Mouse (Mus musculus) naive thymus-derived CD4-positive, alpha-beta T cell, adult 2 months (primary cell): ENCODE results near the gene Plpp2.

Experiments used
- DNase-seq: peaks from one replicate; pipeline ENCODE4 v3.0.0-alpha.2; 2011; ENCODE audit warnings: low read depth

The Plpp2 gene

GRCm38 (mm10) chr10:79548971-79549723, 15.6 kb upstream of the Plpp2 start:
- DNase-seq, result no peak

- DNase-seq, result no peak
Measured at GRCm38 (mm10) chr10:79548546-79548945, 14.9 kb upstream of the Plpp2 start.

GRCm38 (mm10) chr10:79547148-79547675, 13.6 kb upstream of the Plpp2 start:
- no peak for DNase-seq

- no peak for DNase-seq
Measured at GRCm38 (mm10) chr10:79546483-79546882, 12.9 kb upstream of the Plpp2 start.

- no peak for DNase-seq
Measured at GRCm38 (mm10) chr10:79545891-79546290, 12.3 kb upstream of the Plpp2 start.

- no peak for DNase-seq
Measured at GRCm38 (mm10) chr10:79544631-79545030, 11.0 kb upstream of the Plpp2 start.

- no peak for DNase-seq
Measured at GRCm38 (mm10) chr10:79543884-79544597, 10.4 kb upstream of the Plpp2 start.

- DNase-seq, result no peak
Measured at GRCm38 (mm10) chr10:79542171-79542570, 8.6 kb upstream of the Plpp2 start.

GRCm38 (mm10) chr10:79541522-79541921, 7.9 kb upstream of the Plpp2 start:
- DNase-seq, result no peak

- DNase-seq, result no peak
Measured at GRCm38 (mm10) chr10:79540746-79541145, 7.2 kb upstream of the Plpp2 start.

- DNase-seq, result no peak
Measured at GRCm38 (mm10) chr10:79539701-79540495, 6.3 kb upstream of the Plpp2 start.

GRCm38 (mm10) chr10:79538873-79539272, 5.3 kb upstream of the Plpp2 start:
- DNase-seq, result no peak

- DNase-seq, result no peak
Measured at GRCm38 (mm10) chr10:79538323-79538722, 4.7 kb upstream of the Plpp2 start.

GRCm38 (mm10) chr10:79537781-79538180, 4.2 kb upstream of the Plpp2 start:
- DNase-seq, result no peak

GRCm38 (mm10) chr10:79537271-79537670, 3.7 kb upstream of the Plpp2 start:
- no peak for DNase-seq

- DNase-seq, result no peak
Measured at GRCm38 (mm10) chr10:79536461-79537080, 3.0 kb upstream of the Plpp2 start.

GRCm38 (mm10) chr10:79535431-79535830, 1.8 kb upstream of the Plpp2 start:
- DNase-seq, result no peak

- DNase-seq, result no peak
Measured at GRCm38 (mm10) chr10:79534426-79534825, 830 bp upstream of the Plpp2 start.

GRCm38 (mm10) chr10:79532678-79533077, 918 bp downstream of the Plpp2 start:
- no peak for DNase-seq

GRCm38 (mm10) chr10:79531593-79531992, 2.0 kb downstream of the Plpp2 start:
- DNase-seq, result no peak

- DNase-seq, result no peak
Measured at GRCm38 (mm10) chr10:79530721-79531120, 2.9 kb downstream of the Plpp2 start.

GRCm38 (mm10) chr10:79530241-79530640, 3.4 kb downstream of the Plpp2 start:
- no peak for DNase-seq
